Mouse (Mus musculus): Measurements from ENCODE around the gene Lce1a1. TPM values are rescaled to one million over a fixed set of nuclear protein-coding genes. Genes with fewer than 3 reads are reported as not detected.

Gene Lce1a1
- total and polyA plus RNA-seq, 3 experiments = not detected

DNA sequence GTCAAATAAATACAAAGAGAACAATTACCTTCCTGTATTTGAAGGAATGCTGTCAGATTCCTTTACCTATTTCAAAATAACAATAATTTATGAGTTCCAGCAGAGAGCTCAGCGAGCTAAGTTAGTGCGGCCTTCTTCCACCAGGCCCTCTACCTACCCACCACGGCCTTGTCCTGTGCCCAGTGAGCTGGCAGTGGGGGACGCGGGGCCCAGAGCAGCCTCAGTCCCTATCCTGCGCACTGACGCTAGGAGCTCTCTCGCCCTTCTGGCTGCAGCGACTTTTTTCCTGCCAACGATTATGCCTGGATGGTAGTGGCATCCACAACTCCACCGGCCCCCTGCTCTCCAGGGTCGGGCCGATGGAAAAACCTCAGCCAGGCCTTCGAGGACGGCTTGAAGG lies 8.3 kb downstream of the Lce1a1 start:
- Histone ChIP-seq H3K4me2 (ENCODE audit: insufficient read depth, low read depth, poor library complexity, severe bottlenecking) (no peak overlapping the region), H3K9me3 (replicated peaks; ENCODE audit: low read length) (no peaks in the 10 kb centered on the region), H3K4me3 (replicated peaks in 1 of 3; ENCODE audit: low read depth in 2 of 3, low read length in 2 of 3, poor library complexity in 1 of 3) (no peak overlapping the region), H3K9ac (ENCODE audit: insufficient read depth, low read depth) (no peak overlapping the region), H3K79me2 (replicated peaks; ENCODE audit: control insufficient read depth, extremely low read depth, insufficient read depth, poor library complexity, severe bottlenecking) (no peaks in the 10 kb centered on the region), H3K27ac (ENCODE audit: insufficient read depth, low read depth) (no peak overlapping the region), H3K36me3 (replicated peaks in 1 of 2; ENCODE audit: control insufficient read depth in 1 of 2, insufficient read depth in 1 of 2, low read length in 1 of 2) (no peaks in the 10 kb centered on the region), H3K4me1 (ENCODE audit: control insufficient read depth in 1 of 2, insufficient read depth in 2 of 2) (no peaks in the 10 kb centered on the region), H3K27me3 (replicated peaks) (no peaks in the 10 kb centered on the region)
- no peak for DNase-seq (ENCODE audit: extremely low read depth)
- TF ChIP-seq SMC3 (IDR thresholded peaks at IDR 0.05; ENCODE audit: low read depth, low read length) (no peak), KAT2A (IDR thresholded peaks at IDR 0.05; ENCODE audit: insufficient replicate concordance, low read length) (no peak), ETS1 (conservative IDR thresholded peaks at IDR 0.05; ENCODE audit: low read depth, low read length) (no peak), CHD1 (IDR thresholded peaks at IDR 0.05; ENCODE audit: low read depth, low read length) (no peak), EP300 (IDR thresholded peaks at IDR 0.05; ENCODE audit: low read length) (no peak), E2F4 (IDR thresholded peaks at IDR 0.05; ENCODE audit: insufficient replicate concordance, low read depth, low read length) (no peak), JUN (IDR thresholded peaks at IDR 0.05; ENCODE audit: insufficient read depth, low read depth, low read length) (no peak), USF2 (conservative IDR thresholded peaks at IDR 0.05; ENCODE audit: low read depth, low read length) (no peak), BHLHE40 (IDR thresholded peaks at IDR 0.05; ENCODE audit: low read depth, low read length) (no peak), USF1 (IDR thresholded peaks at IDR 0.05; ENCODE audit: low read depth, low read length) (no peak), GABPA (IDR thresholded peaks at IDR 0.05; ENCODE audit: insufficient replicate concordance, low read depth, low read length) (no peak), ZNF384 (IDR thresholded peaks at IDR 0.05; ENCODE audit: low read depth, low read length) (no peak)
- dilution Hi-C loops (cut with MboI; ENCODE audit: extremely low pct_ligation_motif_present, extremely low pct_unique_long_range_greater_than_20kb, low sequenced_read_pairs) = no loop called here
- in situ Hi-C loops (cut with MboI; ENCODE audit: low pct_ligation_motif_present, low pct_unique_long_range_greater_than_20kb, low sequenced_read_pairs) = no loop called here

DNA sequence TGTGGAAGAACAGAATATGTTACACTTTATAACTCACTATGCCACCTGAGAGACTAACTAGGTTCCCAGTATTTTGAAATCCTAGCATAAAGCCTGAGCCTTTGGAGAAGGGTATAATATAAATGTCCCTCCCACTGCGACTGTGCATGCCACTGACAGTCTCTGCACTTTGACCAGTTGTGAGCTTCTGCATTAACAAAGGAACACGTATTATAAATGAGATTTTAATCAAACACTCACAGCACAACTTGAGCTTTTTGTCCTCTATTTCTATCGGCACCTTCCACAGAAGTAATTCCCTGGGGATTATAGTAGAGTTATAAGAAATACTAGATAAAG lies 9.5 kb downstream of the Lce1a1 start:
- Histone ChIP-seq H3K9ac (ENCODE audit: insufficient read depth, low read depth) (no peak overlapping the region), H3K79me2 (replicated peaks; ENCODE audit: control insufficient read depth, extremely low read depth, insufficient read depth, poor library complexity, severe bottlenecking) (no peaks in the 10 kb centered on the region), H3K4me3 (replicated peaks in 1 of 3; ENCODE audit: low read depth in 2 of 3, low read length in 2 of 3, poor library complexity in 1 of 3) (no peak overlapping the region), H3K9me3 (replicated peaks; ENCODE audit: low read length) (no peaks in the 10 kb centered on the region), H3K27ac (ENCODE audit: insufficient read depth, low read depth) (no peak overlapping the region), H3K27me3 (replicated peaks) (no peaks in the 10 kb centered on the region), H3K36me3 (replicated peaks in 1 of 2; ENCODE audit: control insufficient read depth in 1 of 2, insufficient read depth in 1 of 2, low read length in 1 of 2) (no peaks in the 10 kb centered on the region), H3K4me2 (ENCODE audit: insufficient read depth, low read depth, poor library complexity, severe bottlenecking) (no peak overlapping the region), H3K4me1 (ENCODE audit: control insufficient read depth in 1 of 2, insufficient read depth in 2 of 2) (no peaks in the 10 kb centered on the region)
- DNase-seq (ENCODE audit: extremely low read depth) = no peak
- TF ChIP-seq ZNF384 (IDR thresholded peaks at IDR 0.05; ENCODE audit: low read depth, low read length) (no peak), ZMIZ1 (IDR thresholded peaks at IDR 0.05; ENCODE audit: low read depth, low read length) (no peak), JUN (IDR thresholded peaks at IDR 0.05; ENCODE audit: insufficient read depth, low read depth, low read length) (no peak), SIN3A (IDR thresholded peaks at IDR 0.05; ENCODE audit: low read length) (no peak), IRF4 (IDR thresholded peaks at IDR 0.05; ENCODE audit: low read depth, low read length) (no peak), ZC3H11A (IDR thresholded peaks at IDR 0.05; ENCODE audit: low read depth, low read length) (no peak), RCOR1 (conservative IDR thresholded peaks at IDR 0.05; ENCODE audit: low read depth, low read length) (no peak), RAD21 (IDR thresholded peaks at IDR 0.05; ENCODE audit: low read depth, low read length) (no peak), SMC3 (IDR thresholded peaks at IDR 0.05; ENCODE audit: low read depth, low read length) (no peak), POLR2A (IDR thresholded peaks at IDR 0.05; ENCODE audit: low read depth, low read length) (no peak), GABPA (IDR thresholded peaks at IDR 0.05; ENCODE audit: insufficient replicate concordance, low read depth, low read length) (no peak)
- in situ Hi-C loops (cut with MboI; ENCODE audit: low pct_ligation_motif_present, low pct_unique_long_range_greater_than_20kb, low sequenced_read_pairs) = no loop called here
- dilution Hi-C loops (cut with MboI; ENCODE audit: extremely low pct_ligation_motif_present, extremely low pct_unique_long_range_greater_than_20kb, low sequenced_read_pairs) = no loop called here

Measured in CH12.LX (cell line).